Mouse (Mus musculus) stomach, postnatal 0 days (tissue): Measurements from ENCODE around the gene Gm45837.

ENCODE experiments used
- CTCF ChIP-seq: IDR thresholded peaks from 2 replicates; pipeline ENCODE4 v1.5.1; 2016; ENCODE audit warnings: antibody characterized with exemption, low read depth, mild to moderate bottlenecking, moderate library complexity
- EP300 ChIP-seq: optimal IDR thresholded peaks from 2 replicates; pipeline ENCODE3; 2016; ENCODE audit warnings: antibody characterized with exemption

- TF ChIP-seq CTCF: no peak
- no peak for TF ChIP-seq EP300
Measured at GRCm38 (mm10) chr7:101498385-101498784, 87.7 kb downstream of the Gm45837 start.
